Mouse (Mus musculus): ENCODE measurements at regions not wholly inside any gene's neighbourhood (a gene's known extent, or its start where the extent isn't known, plus 50 kb on each side); places are given as distances from the start of the nearest gene placed in this dataset.
A peak's percentile ranks its signal among the peaks of the same experiment; 100 is the strongest.

DNA sequence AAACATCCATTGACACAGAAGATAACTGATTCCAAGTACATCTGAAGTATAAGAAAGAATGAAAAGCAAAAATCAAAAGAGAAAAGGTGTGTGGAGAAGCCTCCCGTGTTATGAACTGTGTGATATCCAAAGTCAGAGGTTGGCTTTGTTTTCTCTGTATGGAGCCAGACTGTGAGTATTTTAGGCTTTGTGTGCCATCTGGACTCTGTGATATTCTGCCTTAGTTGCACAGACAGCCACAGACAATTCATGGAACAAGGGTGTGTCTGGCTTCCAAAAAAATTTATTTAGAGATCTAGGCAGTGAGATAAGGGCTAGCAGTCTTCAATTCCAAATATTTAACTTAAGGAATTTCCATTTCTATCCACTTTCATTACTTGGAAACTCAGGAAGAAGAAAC lies 111.5 kb upstream of the Dpp10 start:
- H3K27ac ChIP-seq, result no peak overlapping the region
- no peak overlapping the region for H3K4me2 ChIP-seq
- H3K9me3 ChIP-seq (replicated peaks), result no peaks in the 10 kb centered on the region
- ATAC-seq, result no peak
- H3K4me3 ChIP-seq, result no peak overlapping the region
- no peaks in the 10 kb centered on the region for H3K4me1 ChIP-seq
- no peaks in the 10 kb centered on the region for H3K27me3 ChIP-seq
- H3K9ac ChIP-seq, result no peak overlapping the region
- H3K36me3 ChIP-seq (ENCODE audit: poor library complexity, severe bottlenecking), result no peaks in the 10 kb centered on the region
- WGBS, result 79% methylated on average over 1 of the region's 1 CpGs

DNA sequence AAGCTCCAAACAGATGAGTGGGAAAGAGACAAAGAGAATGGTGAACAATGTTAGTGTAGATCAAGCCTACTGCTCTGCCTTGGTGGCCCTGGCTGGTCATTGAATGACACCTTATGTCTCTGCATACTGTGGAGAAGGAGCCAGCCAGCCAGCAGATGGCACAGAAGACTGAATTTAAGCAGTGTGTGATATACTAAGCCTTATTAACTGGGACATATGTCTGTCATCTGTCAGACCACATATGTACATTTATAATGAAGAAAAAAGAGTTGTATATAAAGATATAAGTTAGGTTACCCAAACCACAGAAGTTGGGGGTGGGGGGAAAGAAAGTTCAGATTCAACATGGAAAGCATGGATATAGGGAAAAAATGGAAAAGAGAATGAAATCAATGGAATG lies 106.7 kb upstream of the Dpp10 start:
- no peaks in the 10 kb centered on the region for H3K27me3 ChIP-seq
- H3K4me3 ChIP-seq, result no peak overlapping the region
- H3K36me3 ChIP-seq (ENCODE audit: poor library complexity, severe bottlenecking), result no peaks in the 10 kb centered on the region
- no peak overlapping the region for H3K4me2 ChIP-seq
- H3K27ac ChIP-seq, result no peak overlapping the region
- no peak for ATAC-seq
- H3K9ac ChIP-seq, result no peak overlapping the region
- no peaks in the 10 kb centered on the region for H3K9me3 ChIP-seq (replicated peaks)
- H3K4me1 ChIP-seq, result no peaks in the 10 kb centered on the region

DNA sequence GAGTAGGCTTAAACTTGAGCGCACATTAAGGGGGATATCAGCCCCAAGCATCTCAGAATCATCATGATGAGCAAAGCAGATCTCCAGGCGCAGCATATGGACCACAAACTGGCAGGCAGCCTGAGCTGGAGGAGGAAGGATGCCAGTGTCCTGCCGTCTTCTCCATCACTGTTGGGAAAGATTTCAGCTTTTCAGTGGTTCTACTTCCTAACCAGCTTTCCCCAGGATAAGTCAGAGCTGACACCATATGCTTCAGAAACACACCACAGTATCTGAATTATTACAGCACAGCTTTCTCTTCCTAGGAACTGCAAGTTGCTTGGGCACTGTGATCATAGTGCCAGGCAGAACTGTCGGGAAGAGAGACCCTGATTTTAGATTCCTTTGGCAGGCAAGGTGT lies 103.2 kb upstream of the Dpp10 start:
- whole genome bisulfite sequencing, result 78% methylated on average over 4 of the region's 4 CpGs
- H3K27me3 ChIP-seq, result no peaks in the 10 kb centered on the region
- no peaks in the 10 kb centered on the region for H3K9me3 ChIP-seq (replicated peaks)
- ATAC-seq, result peak; percentile 55; the same call in 1 of the 2 replicates
- H3K4me1 ChIP-seq, result no peaks in the 10 kb centered on the region
- H3K36me3 ChIP-seq (ENCODE audit: poor library complexity, severe bottlenecking), result no peaks in the 10 kb centered on the region
- no peak overlapping the region for H3K27ac ChIP-seq
- no peak overlapping the region for H3K9ac ChIP-seq
- no peak overlapping the region for H3K4me3 ChIP-seq
- no peak overlapping the region for H3K4me2 ChIP-seq

GRCm38 (mm10) chr1:124104286-124104846 lies 59.0 kb upstream of the Dpp10 start:
- Histone ChIP-seq H3K9me3 (replicated peaks) (no peaks in the 10 kb centered on the region), H3K9ac (no peak overlapping the region), H3K4me1 (no peaks in the 10 kb centered on the region), H3K27me3 (no peaks in the 10 kb centered on the region), H3K36me3 (ENCODE audit: poor library complexity, severe bottlenecking) (no peaks in the 10 kb centered on the region), H3K4me2 (no peak overlapping the region), H3K27ac (no peak overlapping the region), H3K4me3 (no peak overlapping the region)
- ATAC-seq, result no peak
- 50% methylated on average over 3 of the region's 3 CpGs for WGBS

- WGBS, result 31% methylated on average over 1 of the region's 1 CpGs
- ATAC-seq, result no peak
- no peak overlapping the region for H3K9ac ChIP-seq
- no peak overlapping the region for H3K27ac ChIP-seq
- H3K4me2 ChIP-seq, result no peak overlapping the region
- H3K36me3 ChIP-seq (ENCODE audit: poor library complexity, severe bottlenecking), result no peaks in the 10 kb centered on the region
- no peaks in the 10 kb centered on the region for H3K27me3 ChIP-seq
- no peak overlapping the region for H3K4me3 ChIP-seq
- no peaks in the 10 kb centered on the region for H3K4me1 ChIP-seq
- H3K9me3 ChIP-seq (replicated peaks), result no peaks in the 10 kb centered on the region
Observed at GRCm38 (mm10) chr1:124103049-124103448, 57.7 kb upstream of the Dpp10 start.
